Mouse (Mus musculus) embryonic stem cell, embryonic (primary cell): ENCODE results near the gene Slc13a2.

Experiments
- CTCF ChIA-PET, 4 experiments: fragments of 300-600 bp in 2 of 4; fragments of 350-600 bp in 2 of 4; sonication (Branson Sonifier 250); formaldehyde crosslinking; loops; one replicate each; lab custom pipeline; 2022; ENCODE audit warnings: inconsistent platforms in 2 of 4; lab: Charles Lee
- POLR2A ChIA-PET, 4 experiments: fragments of 300-600 bp in 2 of 4; fragments of 350-600 bp in 2 of 4; sonication (Branson Sonifier 250); formaldehyde crosslinking; loops; one replicate each; lab custom pipeline; 2022; ENCODE audit warnings: antibody characterized with exemption in 4 of 4, inconsistent platforms in 1 of 4; lab: Charles Lee

Gene Slc13a2

DNA sequence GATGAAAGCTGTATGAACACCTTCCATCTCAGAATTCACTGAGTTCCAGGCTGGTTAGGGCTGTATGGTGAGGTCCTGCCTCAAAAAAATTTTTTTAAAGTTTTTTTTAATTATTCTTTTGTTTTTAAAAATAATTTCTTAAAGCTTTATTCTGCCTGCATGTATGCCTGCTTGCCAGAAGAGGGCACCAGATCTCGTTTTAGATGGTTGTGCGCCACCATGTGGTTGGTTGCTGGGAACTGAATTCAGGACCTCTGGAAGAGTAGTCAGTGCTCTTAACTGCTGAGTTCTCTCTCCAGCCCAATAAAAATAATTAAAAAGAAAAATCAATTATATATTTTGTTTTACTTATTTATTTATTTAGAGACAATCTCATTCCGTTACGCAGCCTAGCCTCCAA is 31.7 kb upstream of the Slc13a2 start:
- ChIA-PET CTCF (interaction anchor here (0.6 to 4.4 kb wide), 105 partner anchors 9 to 843 kb away, joined by 3 to 78 read pairs (median 4); partner anchors contain the start of genes Slc46a1 (in 4 of the 4), Pigs (in 3 of the 4), Sarm1 (in 2 of the 4) and Fam222b (in 1 of the 4)), POLR2A (interaction anchor here in 3 of 4 experiments (0.6 to 3.8 kb wide), 36 partner anchors 9 to 277 kb away, joined by 3 to 37 read pairs (median 4); partner anchors contain the start of genes Poldip2 (in 3 of the 3), Tmem199 (in 3 of the 3), Sarm1 (in 2 of the 3) and Slc46a1 (in 2 of the 3))

DNA sequence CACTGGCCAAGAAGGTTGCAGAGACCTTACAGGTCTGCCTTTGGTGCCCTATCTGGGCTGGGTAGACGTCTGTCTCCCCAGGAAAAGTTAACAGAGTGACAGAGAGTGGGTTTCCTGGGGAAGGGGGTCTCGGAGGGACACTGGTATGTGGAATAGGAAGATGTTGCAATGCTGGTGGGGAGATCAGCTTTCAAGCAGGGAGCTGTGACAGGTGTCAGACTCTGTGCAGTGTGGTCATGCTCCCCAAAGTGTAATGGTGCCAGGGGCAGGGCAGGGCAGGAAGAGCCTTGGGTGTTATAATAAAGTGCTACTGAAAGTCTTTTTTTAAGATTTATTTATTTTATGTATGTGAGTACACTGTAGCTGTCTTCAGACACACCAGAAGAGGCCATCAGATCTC is 28.3 kb upstream of the Slc13a2 start:
- POLR2A ChIA-PET, result interaction anchor here in 1 of 4 experiments (1.4 kb wide), 1 partner anchor 12 kb away, joined by 3 read pairs; no protein-coding TSS in a partner anchor
- CTCF ChIA-PET, result interaction anchor here in 2 of 4 experiments (1.1 to 1.4 kb wide), 3 partner anchors 9 to 91 kb away, joined by 3 to 4 read pairs (median 3); no protein-coding TSS in a partner anchor

DNA sequence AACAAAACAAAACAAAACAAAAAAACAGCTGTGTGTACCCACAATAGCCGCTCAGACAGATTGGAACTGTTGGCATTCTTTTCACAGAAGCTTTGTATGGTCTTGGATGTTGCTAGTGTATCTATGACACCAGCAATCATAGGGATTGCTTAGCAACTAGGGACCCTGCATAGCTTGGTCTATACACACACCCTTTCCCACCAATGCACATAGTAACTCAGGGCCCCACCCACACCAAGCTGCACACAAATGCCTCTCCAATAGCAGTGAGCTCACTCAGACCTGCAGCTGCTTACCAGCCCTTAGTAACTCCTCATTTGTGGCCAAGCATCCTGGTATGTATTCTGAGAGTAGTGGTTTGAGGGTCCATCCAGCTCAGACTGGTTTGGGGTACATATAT is 26.2 kb upstream of the Slc13a2 start:
- ChIA-PET CTCF (interaction anchor here (0.6 to 1.9 kb wide), 14 partner anchors 10 to 93 kb away, joined by 3 to 9 read pairs (median 4); no protein-coding TSS in a partner anchor), POLR2A (interaction anchor here in 2 of 4 experiments (0.9 to 1.4 kb wide), 10 partner anchors 10 to 88 kb away, joined by 3 to 5 read pairs (median 3); partner anchors contain the start of genes Slc13a2 (in 2 of the 2), Poldip2 (in 1 of the 2), Slc46a1 (in 1 of the 2) and Tmem199 (in 1 of the 2))

DNA sequence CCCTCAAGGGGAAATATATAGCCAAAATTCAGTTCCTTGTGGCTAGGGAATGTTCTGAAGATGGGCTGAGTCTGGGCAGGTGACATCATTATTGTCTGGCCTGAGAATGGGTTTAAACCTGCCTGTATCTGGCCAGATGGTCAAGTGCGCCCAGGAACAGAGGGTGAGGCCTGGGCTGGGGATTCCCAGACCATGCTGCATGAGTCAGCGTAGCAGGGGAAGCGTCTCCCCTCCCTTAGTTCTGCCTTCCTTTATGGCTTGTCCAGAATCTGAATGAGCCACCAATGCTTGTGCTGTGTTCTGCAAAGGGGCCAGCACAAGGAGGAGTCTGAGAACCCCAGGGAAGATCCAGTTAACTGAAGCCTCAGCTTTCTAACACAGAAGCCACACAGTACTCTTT is 25.2 kb upstream of the Slc13a2 start:
- CTCF ChIA-PET, result interaction anchor here in 3 of 4 experiments (0.7 to 1.9 kb wide), 5 partner anchors 11 to 81 kb away, joined by 3 to 6 read pairs (median 4); no protein-coding TSS in a partner anchor
- POLR2A ChIA-PET, result interaction anchor here in 2 of 4 experiments (1.1 to 1.4 kb wide), 4 partner anchors 10 to 65 kb away, joined by 3 to 5 read pairs (median 3); partner anchors contain the start of genes Poldip2 (in 1 of the 2), Slc13a2 (in 1 of the 2) and Tmem199 (in 1 of the 2)

DNA sequence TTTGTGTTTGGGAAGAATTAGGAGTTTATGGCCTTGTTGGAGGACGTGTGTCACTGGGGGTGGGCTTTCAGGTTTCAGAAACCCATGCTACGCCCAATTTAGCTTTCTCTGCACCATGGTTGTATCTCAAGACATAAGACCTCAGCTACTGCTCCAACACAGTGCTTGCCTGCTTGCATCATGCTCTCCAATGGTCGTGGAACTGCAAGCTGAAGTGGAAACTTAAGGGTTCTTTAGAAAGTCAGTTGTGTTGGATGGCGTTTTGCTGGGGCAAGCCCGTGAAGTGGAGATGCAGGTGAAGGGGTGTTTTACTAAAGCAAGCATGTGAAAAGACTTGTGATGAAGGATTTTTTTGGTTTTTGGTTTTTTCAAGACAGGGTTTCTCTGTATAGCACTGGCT is 21.1 kb upstream of the Slc13a2 start:
- POLR2A ChIA-PET, result interaction anchor here in 3 of 4 experiments (0.7 to 2.7 kb wide), 12 partner anchors 8 to 103 kb away, joined by 3 to 18 read pairs (median 5); partner anchors contain the start of gene Slc13a2 (in 1 of the 3)
- CTCF ChIA-PET, result interaction anchor here (0.7 to 4.5 kb wide), 7 partner anchors 10 to 88 kb away, joined by 3 to 40 read pairs (median 13); no protein-coding TSS in a partner anchor

DNA sequence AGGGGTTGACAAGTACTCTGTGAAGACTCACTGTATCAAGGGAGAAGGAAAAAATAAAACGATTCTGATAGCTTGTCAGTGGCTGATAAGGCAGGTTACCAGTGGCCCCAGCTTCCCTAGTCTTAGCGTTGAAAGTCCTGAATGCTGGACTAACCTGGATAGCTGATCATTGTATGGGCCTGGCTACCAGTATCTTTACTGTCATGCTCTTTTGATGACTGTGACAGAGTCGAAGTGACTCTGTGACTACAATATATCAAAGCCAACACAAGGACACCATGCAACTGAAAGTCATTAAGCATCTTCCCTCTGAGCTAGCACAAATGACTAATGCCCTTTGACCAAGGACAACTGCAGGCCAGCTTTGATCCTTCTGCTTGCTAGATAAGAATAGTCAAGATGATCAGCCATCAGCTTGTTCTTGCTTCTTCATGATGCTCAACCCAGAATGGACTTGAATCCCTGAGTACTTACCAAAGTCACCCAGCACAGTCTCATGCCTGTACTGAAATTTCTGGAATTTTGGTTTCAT is 16.4 kb upstream of the Slc13a2 start:
- CTCF ChIA-PET, result interaction anchor here (0.5 to 2.4 kb wide), 17 partner anchors 10 to 421 kb away, joined by 3 to 15 read pairs (median 4); partner anchors contain the start of gene Slc13a2 (in 1 of the 4)

DNA sequence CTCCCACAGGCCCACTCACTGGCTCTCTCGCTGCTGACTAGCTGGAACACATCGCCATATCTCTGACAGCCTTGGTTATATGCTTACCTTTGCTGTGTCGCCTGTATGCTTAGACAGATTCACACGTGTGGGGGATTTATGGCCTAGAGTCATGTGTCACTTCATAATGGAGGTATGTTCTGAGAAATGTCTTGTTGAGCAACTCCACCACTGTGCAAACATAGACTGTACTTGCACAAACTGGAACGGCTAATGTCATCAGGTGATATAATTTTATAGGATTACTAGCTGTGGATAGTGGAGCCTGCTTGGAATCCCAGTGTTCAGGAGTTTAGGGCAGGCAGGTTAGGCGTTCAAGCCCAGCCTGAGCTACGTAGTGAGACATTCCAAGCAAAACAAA is 15.2 kb upstream of the Slc13a2 start:
- ChIA-PET CTCF (interaction anchor here (0.6 to 4.3 kb wide), 20 partner anchors 9 to 305 kb away, joined by 3 to 30 read pairs (median 4); partner anchors contain the start of genes Slc13a2 (in 1 of the 4) and Slc46a1 (in 1 of the 4)), POLR2A (interaction anchor here in 2 of 4 experiments (0.8 to 4.0 kb wide), 8 partner anchors 10 to 79 kb away, joined by 3 to 23 read pairs (median 3); partner anchors contain the start of gene Slc13a2 (in 2 of the 2))

More for the DNA sequence above, 16.4 kb upstream of the Slc13a2 start:
- POLR2A ChIA-PET, result interaction anchor here (0.5 to 3.6 kb wide), 12 partner anchors 10 to 78 kb away, joined by 3 to 23 read pairs (median 3); partner anchors contain the start of gene Slc13a2 (in 1 of the 4)

DNA sequence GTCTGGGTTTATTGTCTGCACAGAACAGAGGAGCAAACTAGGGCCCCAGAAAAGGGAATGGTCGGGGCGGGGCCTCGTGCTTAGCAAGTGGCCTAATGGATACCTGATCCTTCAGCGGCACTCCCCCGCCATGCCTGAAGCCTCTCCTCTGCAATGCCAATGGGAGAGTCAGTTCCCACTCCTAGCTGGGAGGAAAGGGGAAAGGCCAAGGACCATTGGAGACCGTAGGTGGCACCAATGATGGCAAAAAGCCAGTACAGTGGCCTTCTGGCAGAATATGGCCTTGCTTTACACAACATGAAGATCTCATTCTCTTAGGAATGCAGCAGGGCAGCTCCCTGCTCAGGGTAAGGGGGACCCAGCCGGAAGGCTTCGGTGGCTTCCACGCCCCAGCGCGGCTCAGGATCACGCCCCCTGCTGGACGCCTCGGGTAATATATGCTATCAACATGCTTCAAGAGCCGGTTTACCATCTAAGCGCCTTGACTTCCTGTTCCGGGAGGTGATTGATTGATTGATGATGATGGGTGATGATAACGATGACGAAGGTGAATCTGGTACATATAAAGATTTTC is 13.8 kb upstream of the Slc13a2 start:
- ChIA-PET CTCF (interaction anchor here (0.5 to 4.3 kb wide), 52 partner anchors 8 to 1451 kb away, joined by 3 to 35 read pairs (median 4); partner anchors contain the start of genes Slc13a2 (in 3 of the 4), Slc46a1 (in 2 of the 4) and Foxn1 (in 1 of the 4)), POLR2A (interaction anchor here (0.6 to 4.0 kb wide), 24 partner anchors 8 to 157 kb away, joined by 3 to 23 read pairs (median 4); partner anchors contain the start of genes Slc13a2 (in 2 of the 4), Poldip2 (in 1 of the 4), Slc46a1 (in 1 of the 4) and Tmem199 (in 1 of the 4))

DNA sequence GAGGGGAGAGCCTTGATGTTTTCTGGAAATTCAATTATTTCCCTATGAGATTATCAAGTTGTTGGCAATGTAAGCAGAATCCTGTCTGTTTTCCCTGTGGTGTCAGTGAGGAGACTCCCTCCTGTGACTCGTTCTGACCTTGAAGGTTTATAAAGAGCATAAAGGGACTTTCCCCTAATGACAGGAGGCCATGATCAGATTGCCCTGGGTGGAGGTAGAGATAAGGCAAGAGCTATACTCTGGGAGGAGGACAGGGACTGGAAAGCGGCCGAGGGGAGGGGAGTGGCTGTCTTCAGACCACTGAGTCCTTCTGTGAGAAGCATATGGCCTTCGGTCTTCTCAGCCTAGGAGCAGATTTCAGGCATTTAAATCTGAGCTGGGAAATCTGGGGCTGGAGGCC is 12.0 kb upstream of the Slc13a2 start:
- ChIA-PET POLR2A (interaction anchor here in 3 of 4 experiments (0.9 to 4.0 kb wide), 9 partner anchors 9 to 37 kb away, joined by 3 to 22 read pairs (median 3); partner anchors contain the start of gene Slc13a2 (in 3 of the 3)), CTCF (interaction anchor here (0.7 to 4.3 kb wide), 12 partner anchors 12 to 79 kb away, joined by 3 to 35 read pairs (median 6); partner anchors contain the start of gene Slc13a2 (in 1 of the 4))

DNA sequence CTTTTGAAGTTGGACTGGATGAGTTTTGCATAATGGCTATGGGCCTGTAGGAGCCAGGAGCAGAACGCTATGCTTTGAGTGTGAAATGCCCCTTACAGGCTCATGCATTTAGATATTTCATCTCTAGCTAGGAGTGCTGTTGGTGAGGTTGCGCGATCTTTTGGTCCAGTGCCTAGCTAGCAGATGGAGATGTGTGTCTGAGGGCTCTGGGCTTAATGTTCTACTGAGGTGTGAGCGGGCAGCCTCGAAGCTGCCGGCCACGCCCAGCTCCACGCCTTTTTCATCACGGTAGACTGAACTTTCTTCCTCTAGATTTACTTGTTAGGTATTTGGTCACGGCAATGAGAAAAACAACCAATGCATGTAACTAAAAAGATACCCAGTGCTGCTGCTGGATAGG is 9.2 kb upstream of the Slc13a2 start:
- POLR2A ChIA-PET, result interaction anchor here in 3 of 4 experiments (0.6 to 2.0 kb wide), 8 partner anchors 10 to 167 kb away, joined by 3 to 11 read pairs (median 3); partner anchors contain the start of genes Slc13a2 (in 1 of the 3) and Slc46a1 (in 1 of the 3)
- CTCF ChIA-PET, result interaction anchor here in 3 of 4 experiments (0.7 to 2.0 kb wide), 12 partner anchors 9 to 103 kb away, joined by 3 to 9 read pairs (median 4); partner anchors contain the start of genes Slc13a2 (in 2 of the 3) and Pigs (in 1 of the 3)

DNA sequence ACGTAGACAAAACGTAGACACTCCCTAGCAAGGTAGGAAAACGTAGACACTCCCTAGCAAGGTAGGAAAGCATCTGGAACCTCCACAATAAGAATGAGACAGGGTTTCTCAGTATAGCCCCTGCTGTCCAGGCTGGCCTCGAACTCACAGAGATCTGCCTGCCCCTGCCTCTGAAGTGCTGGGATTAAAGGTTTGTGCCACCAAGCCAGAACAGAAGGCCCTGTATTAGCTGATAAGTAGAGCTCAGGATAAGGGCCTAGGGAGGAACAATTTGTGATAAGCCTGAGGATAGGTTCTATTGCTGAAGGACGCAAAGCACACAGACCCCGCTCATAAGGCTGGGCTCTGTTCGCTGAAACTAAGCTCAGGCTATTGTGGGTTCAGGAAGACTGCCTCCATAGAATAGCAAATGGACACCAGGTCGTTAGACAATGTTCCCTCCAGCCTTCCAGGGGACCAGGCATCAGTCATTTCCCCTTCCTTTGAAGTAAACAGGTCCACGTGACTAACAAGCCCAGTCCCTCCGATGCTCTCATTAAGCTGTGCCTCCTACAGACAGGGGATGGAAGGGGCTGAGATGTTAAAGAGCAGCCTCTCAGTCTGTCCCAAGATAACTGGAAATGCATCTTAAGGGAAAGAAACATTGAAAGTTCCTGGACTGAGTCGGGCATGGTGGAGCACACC is 8.3 kb upstream of the Slc13a2 start:
- ChIA-PET CTCF (interaction anchor here in 3 of 4 experiments (0.7 to 2.0 kb wide), 13 partner anchors 9 to 102 kb away, joined by 3 to 9 read pairs (median 4); partner anchors contain the start of genes Slc13a2 (in 2 of the 3) and Pigs (in 1 of the 3)), POLR2A (interaction anchor here in 2 of 4 experiments (0.6 to 2.0 kb wide), 10 partner anchors 9 to 151 kb away, joined by 3 to 11 read pairs (median 3); partner anchors contain the start of genes Slc13a2 (in 1 of the 2) and Slc46a1 (in 1 of the 2))

DNA sequence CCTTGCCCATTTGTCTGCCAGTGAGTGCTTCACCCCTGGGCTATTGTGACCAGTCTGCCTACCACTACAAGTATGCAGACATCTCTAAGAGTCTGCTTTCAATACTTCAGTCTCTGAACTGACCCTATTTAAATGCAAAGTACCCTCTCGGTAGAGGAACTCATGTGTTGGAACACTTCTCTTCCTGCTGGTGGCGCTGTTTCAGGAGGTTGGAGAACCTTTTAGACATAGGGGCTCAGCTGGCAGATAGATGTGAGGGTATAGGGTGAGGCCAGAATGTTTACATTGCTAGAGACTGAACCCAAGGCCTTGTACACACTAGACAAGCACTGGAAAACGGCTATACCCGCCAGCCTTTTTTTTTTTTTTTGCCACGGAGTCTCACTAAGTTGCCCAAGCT is 6.3 kb upstream of the Slc13a2 start:
- POLR2A ChIA-PET, result interaction anchor here in 3 of 4 experiments (0.6 to 1.6 kb wide), 7 partner anchors 10 to 68 kb away, joined by 3 to 6 read pairs (median 3); no protein-coding TSS in a partner anchor
- CTCF ChIA-PET, result interaction anchor here (0.6 to 2.3 kb wide), 21 partner anchors 8 to 417 kb away, joined by 3 to 13 read pairs (median 4); no protein-coding TSS in a partner anchor

DNA sequence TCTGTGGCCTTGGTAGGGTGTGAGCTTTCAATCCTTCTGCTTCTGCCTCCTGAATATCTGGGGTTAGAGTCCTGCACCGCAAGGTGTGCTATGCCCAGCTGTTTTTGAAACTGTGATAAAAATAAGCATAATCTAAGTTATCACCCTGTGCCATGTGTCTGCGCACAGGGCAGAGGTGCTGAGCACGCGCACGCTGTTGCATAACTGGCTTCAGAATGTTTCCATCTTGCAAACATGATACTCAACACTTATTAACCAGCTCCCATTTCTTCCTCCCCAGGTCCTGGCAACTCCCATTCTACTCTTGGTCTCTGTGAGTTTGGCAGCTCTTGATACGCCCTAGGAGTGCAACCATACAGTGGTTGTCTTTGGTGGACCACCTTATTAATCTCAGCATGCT is 5.6 kb upstream of the Slc13a2 start:
- POLR2A ChIA-PET, result interaction anchor here (0.6 to 1.6 kb wide), 11 partner anchors 8 to 67 kb away, joined by 3 to 6 read pairs (median 3); no protein-coding TSS in a partner anchor
- CTCF ChIA-PET, result interaction anchor here in 3 of 4 experiments (0.6 to 2.3 kb wide), 16 partner anchors 9 to 72 kb away, joined by 3 to 13 read pairs (median 4); partner anchors contain the start of genes Sarm1 (in 1 of the 3) and Slc46a1 (in 1 of the 3)

DNA sequence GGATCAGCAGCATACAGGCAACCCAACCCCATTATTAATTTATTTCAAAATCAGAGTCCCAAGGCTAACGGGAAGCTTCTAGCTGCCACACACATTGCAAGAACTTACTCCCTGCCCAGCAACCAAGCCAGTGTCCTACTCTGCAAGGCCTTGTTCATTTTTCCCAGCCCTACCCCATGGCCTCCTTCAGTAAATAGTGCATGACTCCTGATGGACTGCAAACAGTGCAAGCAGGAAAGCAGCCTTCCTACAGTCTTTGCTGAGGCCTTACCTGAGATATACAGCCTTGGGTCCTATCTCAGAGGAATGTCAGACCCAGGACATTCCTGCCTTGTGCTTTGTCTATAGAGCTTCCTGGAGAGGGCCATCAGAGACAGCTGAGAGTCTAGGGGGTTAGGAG is 3.6 kb upstream of the Slc13a2 start:
- CTCF ChIA-PET, result interaction anchor here in 2 of 4 experiments (0.5 to 1.9 kb wide), 2 partner anchors 10 to 256 kb away, joined by 4 to 8 read pairs; no protein-coding TSS in a partner anchor
- POLR2A ChIA-PET, result interaction anchor here in 2 of 4 experiments (0.5 to 1.3 kb wide), 2 partner anchors 9 to 81 kb away, joined by 3 to 4 read pairs; no protein-coding TSS in a partner anchor

DNA sequence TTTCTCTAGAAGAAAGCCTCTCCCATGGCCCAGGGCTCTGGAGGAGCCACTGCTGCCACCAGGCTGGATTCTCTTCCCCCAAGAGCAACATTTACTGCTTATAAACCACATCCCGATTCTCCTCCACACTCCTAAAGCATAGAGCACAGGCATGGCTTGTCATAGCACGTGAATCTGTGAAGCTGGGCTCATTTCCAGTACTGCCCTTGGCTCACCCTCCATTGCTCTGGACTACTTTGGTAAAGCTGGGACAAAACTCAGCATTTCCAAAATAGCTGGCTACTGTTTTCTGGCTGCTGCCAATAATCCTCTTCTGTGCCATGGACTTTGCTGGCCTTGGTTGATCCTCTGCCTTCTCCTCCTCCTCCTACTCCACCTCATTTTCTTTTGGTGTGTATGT is 2.3 kb upstream of the Slc13a2 start:
- ChIA-PET POLR2A (interaction anchor here in 2 of 4 experiments (1.0 to 1.2 kb wide), 3 partner anchors 10 to 66 kb away, joined by 3 read pairs; no protein-coding TSS in a partner anchor), CTCF (interaction anchor here (0.5 to 1.9 kb wide), 6 partner anchors 11 to 141 kb away, joined by 3 to 8 read pairs (median 4); no protein-coding TSS in a partner anchor)
